Mouse (Mus musculus) brain, embryonic 14.5 days (tissue): ENCODE results near the gene Nupr1l.
"Not testable (repeated sequence)": the region's sequence is repeated elsewhere in the genome, so short reads cannot be mapped to it uniquely, and the experiment has no call there.

Experiments used
- CTCF ChIP-seq: fragments of 200-500 bp; IDR thresholded peaks from 2 replicates; pipeline ENCODE4 v1.5.1; 2012; ENCODE audit warnings: inconsistent platforms, mild to moderate bottlenecking, moderate library complexity, borderline replicate concordance; ENCODE audit not compliant: insufficient read depth, insufficient read length; ENCODE audit errors: extremely low read depth
- POLR2A ChIP-seq: fragments of 200-500 bp; IDR thresholded peaks from 2 replicates; pipeline ENCODE4 v1.6.1; 2012; ENCODE audit warnings: mild to moderate bottlenecking, inconsistent platforms, borderline replicate concordance; ENCODE audit not compliant: poor library complexity, insufficient read depth, insufficient read length, severe bottlenecking; ENCODE audit errors: extremely low read depth

- TF ChIP-seq CTCF, POLR2A: not testable (repeated sequence)
These were observed 7.2 kb downstream of the Nupr1l start for GRCm38 (mm10) chr5:129915491-129915890.
